Mouse (Mus musculus): ENCODE measurements around the gene Gabrb2. TPM values are rescaled to one million over a fixed set of nuclear protein-coding genes. Genes with fewer than 3 reads are reported as not detected.

Gene Gabrb2
- total RNA-seq (2023), result not detected

DNA sequence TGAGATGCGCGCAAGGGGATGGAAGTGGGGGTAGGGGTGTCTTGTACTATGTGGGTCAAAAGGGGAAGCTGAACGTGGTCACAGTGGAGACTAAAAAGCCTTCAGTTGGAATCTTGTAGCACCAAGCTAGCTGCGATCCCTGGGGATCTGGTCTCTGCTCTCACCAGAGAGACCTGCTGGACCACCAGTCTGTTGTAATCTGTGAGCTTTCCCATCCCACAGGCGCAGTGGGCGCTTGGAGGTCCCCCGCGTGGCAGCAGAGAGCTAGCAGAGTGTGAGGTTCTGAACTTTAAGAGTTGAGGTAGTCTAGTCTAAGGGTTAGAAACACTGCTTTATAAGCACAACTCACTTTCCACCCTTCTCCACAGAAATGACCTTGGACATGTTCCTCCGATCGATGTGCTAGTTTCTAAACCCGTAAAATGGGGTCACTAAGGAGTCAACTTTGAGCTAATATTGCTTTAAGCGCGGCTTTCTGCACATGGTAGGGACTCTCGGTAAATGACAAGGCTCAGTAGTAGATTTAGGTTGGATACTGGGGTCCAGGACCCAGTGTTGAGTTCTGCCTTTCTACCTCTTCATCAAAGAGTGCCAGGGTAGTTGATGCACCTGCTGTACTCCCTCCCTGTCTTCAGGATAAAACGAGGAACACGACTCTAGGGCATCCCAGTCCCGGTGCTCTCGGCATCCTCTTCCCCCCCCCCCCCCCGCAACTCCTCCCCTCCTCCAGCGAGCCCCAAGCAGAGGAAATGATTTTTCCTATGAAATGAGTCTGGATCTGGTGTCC is at the start of gene Gabrb2:
Gene Gabrb2 (plus strand): TSS at position 762 of the 787 bp plus-strand sequence.

Other genes starting within 250 kb of the Gabrb2 start
- gene Gabra1, start 236.8 kb upstream of the Gabrb2 start, total RNA-seq (2023), result not detected
- gene Gabra6, start 98.7 kb upstream of the Gabrb2 start, total RNA-seq (2023), result not detected

All from B cell, adult 67 days (primary cell).